Mouse (Mus musculus): ENCODE measurements at regions not wholly inside any gene's neighbourhood (a gene's known extent, or its start where the extent isn't known, plus 50 kb on each side); places are given as distances from the start of the nearest gene placed in this dataset.

- no peak for DNase-seq
Observed at GRCm38 (mm10) chr4:48889074-48889592, 169.9 kb upstream of the Plppr1 start.

DNA sequence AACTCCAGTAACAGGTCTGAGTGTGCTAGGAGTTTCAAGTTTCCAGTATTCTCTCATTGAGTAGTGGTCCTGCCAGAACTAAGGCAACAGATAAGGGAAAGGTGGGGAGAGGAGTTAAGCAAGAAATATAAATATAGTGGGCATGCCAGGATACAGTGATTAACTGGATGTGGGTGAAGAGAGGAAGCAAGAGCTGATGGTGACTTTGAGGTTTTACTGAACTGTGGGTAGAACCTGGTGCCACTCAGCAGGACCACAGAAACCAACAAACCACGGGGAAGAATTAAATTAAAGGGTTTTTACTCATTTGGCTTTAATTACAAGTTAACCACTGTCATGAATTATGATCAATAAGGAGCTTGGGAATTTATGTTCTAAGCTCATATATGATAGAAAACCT lies 154.5 kb upstream of the Plppr1 start:
- no peak for DNase-seq

GRCm38 (mm10) chr4:48905196-48905867 lies 153.7 kb upstream of the Plppr1 start:
- no peak for DNase-seq

- DNase-seq: no peak
Observed at GRCm38 (mm10) chr4:48909161-48909560, 149.9 kb upstream of the Plppr1 start.

DNA sequence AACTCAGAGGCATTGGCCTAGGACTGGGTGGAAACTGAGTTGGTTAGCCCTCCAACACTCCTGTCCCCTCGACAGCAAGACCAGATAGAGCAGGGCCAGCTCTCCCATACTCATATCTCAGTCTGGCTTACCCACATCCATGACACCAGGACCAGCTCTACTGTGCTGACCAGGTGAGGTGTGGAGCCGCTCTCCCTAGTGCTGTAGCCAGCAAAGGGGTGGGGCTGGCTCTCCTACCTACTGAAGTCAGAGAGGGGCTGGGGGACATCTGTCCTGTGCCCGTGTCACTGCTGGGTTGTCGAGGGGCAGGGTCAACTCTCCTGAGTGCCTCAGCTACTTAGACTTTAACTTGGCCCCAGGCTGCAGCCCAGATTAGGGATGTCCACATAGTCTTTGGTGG lies 145.8 kb upstream of the Plppr1 start:
- peak in 1 of 2 experiments; percentile 34 for DNase-seq

DNA sequence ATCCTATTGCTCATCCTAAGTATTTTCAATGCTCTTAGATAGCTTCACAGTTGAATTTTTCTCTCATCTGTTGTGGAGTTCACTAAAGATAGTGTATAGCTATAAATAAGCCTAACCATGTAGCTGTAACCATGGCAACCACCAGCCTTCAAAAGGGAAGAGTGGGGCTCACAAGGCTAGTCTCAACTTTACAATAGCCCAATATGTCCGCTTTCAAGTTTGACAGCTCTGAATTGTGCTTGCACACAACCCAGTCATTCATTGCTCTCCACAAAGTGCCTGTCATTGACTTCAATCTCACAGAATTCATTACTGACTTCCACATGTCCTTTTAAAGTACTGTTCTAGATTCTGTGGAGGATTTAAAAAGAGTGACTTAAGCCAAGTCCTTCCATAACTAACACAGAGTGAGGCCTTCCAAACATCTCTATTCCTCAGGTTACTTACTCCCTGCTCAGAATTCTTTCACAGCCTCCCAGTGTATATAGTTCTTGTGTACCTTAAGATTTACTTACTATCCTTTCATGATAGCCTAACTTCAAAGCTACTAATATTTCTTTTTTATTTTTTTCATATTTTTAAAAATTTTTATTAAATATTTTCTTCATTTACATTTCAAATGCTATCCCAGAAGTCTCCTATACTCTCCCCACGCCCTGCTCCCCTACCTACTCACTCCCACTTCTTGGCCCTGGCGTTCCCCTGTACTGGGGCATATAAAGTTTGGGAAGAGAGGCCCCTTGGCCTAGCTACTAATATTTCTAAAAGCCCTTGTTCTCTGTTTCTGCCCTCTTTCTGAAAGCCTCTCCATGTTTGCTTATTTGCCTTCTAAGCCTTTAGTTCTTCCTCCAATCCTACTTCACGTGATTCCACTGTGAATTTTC lies 134.3 kb upstream of the Plppr1 start:
- DNase-seq: no peak

GRCm38 (mm10) chr4:48938420-48938819 lies 120.7 kb upstream of the Plppr1 start:
- DNase-seq: no peak

DNA sequence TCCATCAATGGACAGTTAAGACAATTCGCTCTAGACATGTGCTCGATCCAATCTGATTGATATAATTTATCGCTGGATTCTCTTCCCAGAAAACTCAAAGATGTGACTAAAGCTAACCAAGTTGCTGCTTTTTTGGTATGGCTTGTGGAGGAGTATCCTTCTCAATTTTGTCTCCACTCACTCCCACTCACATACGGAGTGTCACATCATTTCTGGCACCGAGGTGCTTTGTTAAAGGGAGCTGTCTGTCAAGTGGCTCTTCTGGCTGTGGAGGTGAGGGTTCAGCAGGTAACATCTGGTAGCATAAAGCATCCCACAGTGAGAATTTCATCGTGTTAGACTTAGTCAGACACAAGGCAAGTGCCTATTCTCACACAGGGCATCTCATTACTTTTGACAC lies 120.2 kb upstream of the Plppr1 start:
- DNase-seq: no peak

DNA sequence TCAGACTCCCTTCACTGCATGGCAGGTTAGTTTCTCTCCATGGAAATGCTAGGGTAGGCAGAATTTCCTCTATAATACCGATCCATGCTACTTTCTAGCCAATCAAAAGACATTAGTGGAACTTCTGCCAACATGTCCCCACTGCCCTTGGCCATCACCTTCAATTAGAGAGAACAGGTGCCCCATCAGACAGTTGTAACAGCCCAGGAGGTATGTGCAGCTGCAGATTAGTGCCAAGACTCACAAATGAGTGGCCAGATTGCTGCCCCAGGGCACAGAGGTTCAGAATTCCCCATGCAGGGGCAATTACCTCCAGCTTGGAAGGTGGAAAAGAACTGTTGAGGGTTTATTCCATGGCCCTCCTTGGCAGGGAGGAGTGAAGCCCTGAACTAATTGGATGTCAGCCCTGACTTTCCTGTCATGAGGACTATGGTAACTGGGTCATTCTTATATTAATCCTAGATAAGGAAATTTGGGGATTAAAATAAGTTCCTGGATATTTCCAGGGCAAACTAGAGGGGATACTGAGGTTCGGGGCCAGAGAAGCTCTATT lies 113.7 kb upstream of the Plppr1 start:
- DNase-seq: peak; percentile 9 to 39

DNA sequence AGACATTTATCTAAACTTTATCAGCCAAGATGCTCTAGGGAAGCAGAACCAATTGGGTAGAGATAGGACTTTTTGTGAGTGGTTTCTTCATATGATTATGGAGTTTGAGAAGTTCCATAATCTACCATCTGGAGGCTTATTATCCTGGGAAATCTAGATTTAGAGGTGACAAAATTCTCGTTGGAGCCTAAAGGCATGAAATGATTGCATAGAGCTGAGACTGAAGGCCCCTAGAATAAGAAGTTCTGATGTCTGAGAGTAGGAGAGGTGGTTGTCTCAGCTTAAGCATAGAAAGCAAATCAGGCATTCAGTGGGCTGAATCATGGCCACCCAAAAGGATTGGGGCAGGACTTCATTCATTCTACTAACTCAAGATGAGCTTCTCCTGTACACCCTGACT lies 106.1 kb upstream of the Plppr1 start:
- DNase-seq: no peak

DNA sequence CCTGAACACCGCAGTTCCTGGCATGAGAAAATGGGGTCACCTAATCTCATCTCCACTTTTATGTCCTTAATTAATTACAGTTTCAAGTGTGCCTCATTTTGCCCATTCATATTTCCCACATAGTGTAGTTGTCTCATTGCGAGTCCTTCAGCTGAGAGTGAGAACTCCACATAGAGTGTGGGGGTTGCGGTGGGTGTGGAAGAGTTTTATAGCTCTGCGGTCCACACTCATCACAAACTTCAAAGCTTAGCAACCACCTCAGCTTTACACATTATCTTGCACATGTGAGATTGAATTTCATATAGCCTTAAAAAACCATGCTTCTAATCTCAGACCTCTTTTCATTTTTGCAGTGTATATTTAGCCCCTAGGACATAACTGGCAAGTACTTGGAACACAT lies 83.3 kb upstream of the Plppr1 start:
- no peak for DNase-seq

DNA sequence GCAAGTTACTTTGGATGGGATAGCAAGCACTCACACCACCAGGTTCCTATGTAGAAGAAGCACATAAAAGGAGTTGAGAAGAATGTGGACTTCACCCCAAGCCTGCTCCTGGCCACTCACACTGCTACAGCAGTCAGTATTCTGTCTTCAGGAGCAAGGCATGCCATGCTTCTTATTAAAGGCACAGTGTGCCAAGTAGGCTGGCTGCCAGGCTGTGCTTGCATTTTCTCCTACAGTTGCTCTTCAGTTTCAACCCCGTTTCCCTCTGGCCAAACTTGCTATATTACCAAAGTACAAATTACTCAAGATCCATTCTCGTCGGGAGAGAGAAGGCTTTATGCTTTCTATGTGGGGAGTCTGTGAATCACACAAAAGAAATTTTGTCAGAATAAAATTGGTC lies 67.1 kb upstream of the Plppr1 start:
- DNase-seq: peak; percentile 51 to 59
